Mouse (Mus musculus) retina, postnatal 1 day (tissue): Measurements from ENCODE around the gene Hoxb3.

Experiments used
- DNase-seq: peaks from one replicate; pipeline ENCODE4 v3.0.0-alpha.2; 2012

Hoxb3 gene

GRCm38 (mm10) chr11:96319071-96319902, 3.8 kb upstream of the Hoxb3 start:
- no peak for DNase-seq

DNA sequence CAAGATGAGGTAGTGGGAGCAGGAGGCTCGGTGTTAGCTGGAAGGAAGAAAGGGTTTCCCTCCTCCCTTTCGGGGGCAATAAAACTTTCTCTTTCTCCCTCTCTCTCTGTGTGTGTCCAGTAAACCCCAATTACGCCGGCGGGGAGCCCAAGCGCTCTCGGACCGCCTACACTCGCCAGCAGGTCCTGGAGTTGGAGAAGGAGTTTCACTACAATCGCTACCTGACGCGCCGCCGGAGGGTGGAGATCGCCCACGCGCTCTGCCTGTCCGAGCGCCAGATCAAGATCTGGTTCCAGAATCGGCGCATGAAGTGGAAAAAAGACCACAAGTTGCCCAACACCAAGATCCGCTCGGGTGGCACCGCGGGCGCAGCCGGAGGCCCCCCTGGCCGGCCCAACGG, 3.2 kb upstream of the Hoxb3 start:
- DNase-seq, result no peak

- DNase-seq, result no peak
Observed at GRCm38 (mm10) chr11:96320688-96321087, 2.4 kb upstream of the Hoxb3 start.

DNA sequence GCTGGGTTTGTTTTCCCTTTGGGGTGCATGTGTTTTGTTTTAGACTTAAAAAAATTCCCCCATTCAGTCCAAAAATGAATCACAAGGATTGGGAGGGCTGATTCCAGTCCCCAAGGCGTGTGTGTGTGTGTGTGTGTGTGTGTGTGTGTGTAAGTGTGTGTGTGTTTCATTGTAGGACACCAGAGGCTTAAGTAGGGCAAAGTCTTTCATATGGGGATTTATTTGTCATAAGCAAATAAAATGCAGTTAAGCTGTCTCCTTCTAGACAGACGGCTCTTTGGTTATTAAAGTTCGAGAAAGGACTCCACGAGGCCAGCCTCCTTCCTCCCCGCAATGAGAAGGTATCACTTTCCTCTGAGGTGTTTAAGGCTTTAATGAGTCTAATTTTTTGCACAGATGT, 1.3 kb upstream of the Hoxb3 start:
- DNase-seq, result no peak

GRCm38 (mm10) chr11:96322738-96323137, 388 bp upstream of the Hoxb3 start:
- no peak for DNase-seq

GRCm38 (mm10) chr11:96324125-96324524, 999 bp downstream of the Hoxb3 start:
- DNase-seq, result no peak

DNA sequence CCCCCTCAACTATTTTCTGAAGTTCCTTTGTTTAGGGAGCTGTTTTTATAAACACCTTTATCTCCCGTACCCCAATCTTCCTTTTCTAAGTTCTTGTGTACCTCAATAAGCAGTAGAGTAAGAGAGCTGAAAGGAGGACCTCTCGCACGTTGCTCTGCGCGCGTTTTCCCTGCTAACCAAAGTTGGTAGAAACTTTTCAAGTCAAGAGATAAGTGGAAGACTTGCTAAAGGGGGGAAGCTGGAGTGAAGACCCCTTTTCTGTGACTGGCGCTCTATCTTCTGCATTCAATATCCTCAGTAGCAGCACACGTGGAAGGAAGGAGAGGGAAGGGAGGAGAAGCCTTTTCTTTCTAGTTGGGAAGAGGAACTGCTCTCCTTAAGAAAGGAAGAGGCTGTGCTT, 1.8 kb downstream of the Hoxb3 start:
- DNase-seq, result no peak

DNA sequence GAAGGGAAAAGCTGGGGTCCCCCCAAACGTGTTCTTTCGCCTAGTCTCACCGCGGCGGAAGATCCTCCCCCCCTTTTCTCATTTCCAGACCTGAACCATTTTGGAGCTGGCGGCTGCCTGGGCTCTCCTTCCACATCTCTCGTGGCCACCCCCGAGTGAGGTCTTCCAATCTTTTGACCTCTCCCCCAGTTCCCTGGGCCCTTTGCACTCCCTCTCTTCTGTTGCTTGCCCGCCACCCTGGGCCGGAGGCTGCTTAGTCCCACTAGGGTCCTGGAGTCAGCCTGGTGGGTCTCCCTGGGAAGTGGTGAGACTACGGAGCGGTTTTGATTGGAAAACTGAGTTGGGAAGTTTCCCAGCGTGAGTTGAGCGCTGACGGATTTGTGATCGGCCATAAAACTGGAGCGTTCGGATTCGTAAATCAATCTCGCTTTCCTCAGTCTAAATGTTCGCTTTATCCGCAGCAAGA, 2.7 kb downstream of the Hoxb3 start:
- no peak for DNase-seq

- DNase-seq, result no peak
Observed at GRCm38 (mm10) chr11:96326705-96327104, 3.6 kb downstream of the Hoxb3 start.

GRCm38 (mm10) chr11:96327122-96327521, 4.0 kb downstream of the Hoxb3 start:
- no peak for DNase-seq

DNA sequence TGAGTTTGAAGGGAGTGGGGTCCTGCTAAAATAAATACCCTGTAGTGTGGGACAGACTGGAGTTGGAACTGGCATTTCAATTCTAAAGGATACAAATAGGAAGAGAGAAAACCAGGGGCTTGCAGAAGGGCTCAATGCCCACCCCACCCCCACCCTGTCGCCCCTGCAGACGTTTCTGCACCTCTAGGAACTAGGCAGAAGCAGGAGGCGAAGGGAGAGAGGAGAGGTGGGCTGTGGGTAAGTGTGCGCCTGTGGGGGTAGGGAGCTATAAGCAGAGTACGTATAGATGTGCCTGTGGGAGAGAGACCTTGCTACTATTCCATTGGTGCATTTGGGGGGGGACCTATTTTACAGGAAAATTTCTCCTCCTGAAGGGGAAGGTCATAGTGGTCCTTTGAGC, 4.6 kb downstream of the Hoxb3 start:
- DNase-seq, result no peak

DNA sequence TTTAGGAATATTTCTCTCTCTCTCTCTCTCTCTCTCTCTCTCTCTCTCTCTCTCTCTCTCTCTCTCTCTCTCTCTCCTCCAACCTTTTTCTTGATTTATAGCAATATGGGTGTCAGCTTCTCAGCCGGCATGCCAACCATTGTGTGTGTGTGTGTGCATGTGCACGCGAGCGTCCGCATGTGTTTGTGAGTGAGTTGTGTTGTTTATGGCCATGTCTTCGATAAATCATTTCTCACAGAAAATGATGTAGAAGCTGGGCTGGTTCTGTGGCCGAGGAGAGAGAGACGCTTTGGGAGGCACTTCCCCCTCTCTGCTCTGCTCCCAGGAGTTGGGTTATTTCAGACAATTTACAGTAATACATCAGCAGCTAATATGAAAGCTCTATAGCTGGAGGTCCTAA, 5.5 kb downstream of the Hoxb3 start:
- DNase-seq, result no peak

- DNase-seq, result no peak
Observed at GRCm38 (mm10) chr11:96332105-96332504, 9.0 kb downstream of the Hoxb3 start.

- no peak for DNase-seq
Observed at GRCm38 (mm10) chr11:96332618-96333032, 9.5 kb downstream of the Hoxb3 start.

GRCm38 (mm10) chr11:96333241-96334001, 10.3 kb downstream of the Hoxb3 start:
- DNase-seq, result no peak

DNA sequence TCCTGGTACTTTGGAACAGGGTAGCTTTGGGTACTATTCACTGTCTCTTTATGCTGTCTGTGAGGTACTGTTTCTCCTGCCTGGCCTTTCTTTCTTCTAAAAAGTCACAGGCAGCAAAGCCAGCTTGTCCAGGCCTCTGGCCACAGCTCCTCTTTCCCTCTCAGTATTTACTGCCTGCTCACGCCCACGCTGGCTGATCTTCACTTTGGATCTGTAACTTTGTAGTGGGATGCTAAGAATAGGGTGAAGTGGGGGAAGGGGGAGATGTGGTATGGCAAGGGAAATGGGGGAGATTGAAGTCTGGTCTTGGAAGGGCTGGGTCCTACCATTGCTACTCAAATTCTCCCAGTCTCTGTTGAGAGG, 10.9 kb downstream of the Hoxb3 start:
- no peak for DNase-seq

DNA sequence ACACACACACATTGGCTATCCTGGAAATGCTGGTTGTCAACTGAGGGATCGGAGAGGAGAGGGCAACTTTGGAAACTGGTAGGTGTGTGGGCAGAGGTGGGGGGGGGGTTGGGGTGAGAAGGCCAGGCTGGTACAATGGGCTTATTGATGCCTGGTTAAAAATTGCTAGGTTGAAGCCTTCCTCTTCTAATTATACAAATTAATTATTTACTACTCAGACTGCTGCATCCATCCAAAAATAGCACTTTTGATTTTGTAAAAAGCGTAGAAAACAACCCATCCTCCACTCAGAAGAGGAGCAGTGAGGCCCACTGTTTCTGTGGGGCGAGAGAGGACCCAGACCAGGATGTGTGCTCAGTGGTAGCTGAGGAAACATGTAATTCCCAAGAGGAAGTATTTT, 11.9 kb downstream of the Hoxb3 start:
- no peak for DNase-seq

DNA sequence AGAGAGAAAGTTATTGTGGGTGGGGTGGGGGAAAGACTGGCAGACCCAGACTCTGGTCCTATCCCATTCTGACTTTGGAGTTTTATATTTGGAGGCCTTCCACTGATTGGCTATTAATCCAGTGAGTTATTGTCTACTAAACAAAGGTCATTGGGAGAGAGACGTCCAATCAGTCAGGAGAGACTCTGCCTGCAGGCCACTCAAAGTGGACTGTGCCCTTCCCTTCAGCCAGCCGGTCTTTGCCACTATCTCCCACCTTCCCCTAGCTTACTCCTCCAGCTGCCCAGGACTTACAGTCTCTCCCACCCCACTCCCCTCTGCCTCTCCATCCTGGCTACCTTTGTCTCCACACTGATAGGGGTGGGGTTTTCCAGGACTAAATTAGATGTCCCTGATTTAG, 13.5 kb downstream of the Hoxb3 start:
- DNase-seq, result no peak

GRCm38 (mm10) chr11:96337026-96337425, 13.9 kb downstream of the Hoxb3 start:
- no peak for DNase-seq

GRCm38 (mm10) chr11:96338957-96339855, 16.1 kb downstream of the Hoxb3 start:
- DNase-seq, result no peak

DNA sequence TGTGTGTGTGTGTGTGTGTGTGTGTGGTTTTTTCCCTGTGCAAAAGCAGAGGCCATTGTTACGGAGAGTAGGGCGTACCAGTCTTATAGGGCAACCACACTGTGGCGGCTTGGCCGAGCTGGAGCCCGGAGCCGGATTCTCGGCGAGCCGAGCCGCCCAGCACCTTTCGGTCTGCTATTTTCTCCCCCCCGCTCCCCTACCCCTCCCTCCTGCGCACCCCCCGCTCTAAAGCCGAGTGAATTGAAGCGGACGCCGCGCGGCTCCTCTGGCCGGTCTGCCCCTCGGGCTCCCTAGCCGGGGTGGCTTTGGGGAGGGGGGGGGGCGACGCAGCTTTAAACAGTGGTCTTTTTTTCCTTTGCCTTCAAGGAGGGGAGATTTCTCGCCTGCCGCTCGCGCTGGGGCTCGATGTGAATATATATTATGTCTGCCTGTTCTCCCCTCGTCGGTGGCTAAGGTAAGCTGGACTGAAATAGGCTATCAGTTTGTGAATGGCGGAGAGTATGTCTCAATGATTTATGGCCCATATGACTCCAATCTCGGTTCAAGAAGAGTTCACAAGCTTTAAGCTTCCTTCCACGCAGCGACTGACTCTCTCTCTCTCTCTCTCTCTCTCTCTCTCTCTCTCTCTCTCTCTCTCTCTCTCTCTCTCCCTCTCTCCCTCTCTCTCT, 17.7 kb downstream of the Hoxb3 start:
- DNase-seq, result no peak

DNA sequence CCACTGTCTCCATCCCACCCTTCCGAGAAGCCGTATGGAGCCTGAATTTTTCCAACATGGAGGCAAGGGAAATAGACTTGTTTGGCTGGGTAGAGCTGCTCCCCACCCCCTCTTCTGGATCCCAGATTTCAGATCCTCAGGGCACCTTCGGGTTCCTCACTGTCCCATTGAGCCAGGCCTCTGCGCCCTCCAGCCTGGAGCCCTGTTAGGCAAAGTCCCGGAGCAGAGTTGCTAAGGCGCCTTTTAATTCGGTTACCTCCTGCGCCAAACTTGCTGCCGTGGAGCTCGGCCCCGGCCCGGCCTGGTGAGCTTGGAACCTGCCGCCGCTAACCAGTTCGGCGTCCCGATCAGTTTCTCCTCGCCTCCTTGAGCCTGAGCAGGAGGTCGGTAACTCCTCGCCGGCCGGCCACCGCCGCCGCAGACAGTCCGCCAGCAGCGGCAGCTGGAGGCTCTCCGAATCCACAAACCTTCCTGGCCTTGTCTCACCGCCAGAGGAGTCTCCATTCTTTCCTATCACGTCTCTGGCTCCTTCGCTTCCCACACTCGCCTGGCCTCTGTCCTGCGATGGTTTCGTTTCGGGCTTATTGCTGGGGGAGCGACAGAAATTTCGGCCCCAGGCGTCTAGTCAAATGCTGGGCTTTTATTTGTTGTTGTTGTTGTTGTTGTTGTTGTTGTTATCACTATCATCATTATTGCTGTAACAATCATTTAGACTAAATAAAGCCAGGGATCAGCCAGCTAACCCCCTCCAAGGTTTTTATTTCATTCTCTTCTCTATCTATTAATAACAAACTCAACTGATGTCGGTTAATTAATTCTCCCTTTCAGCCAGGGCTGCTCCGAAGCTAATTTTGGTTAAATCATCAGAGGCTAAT, 18.8 kb downstream of the Hoxb3 start:
- no peak for DNase-seq
